Mouse (Mus musculus) ES-Bruce4 (cell line): ENCODE measurements around the gene 0610030E20Rik. TPM values are rescaled to one million over a fixed set of nuclear protein-coding genes. Genes with fewer than 3 reads are reported as not detected.

ENCODE experiments used
- H3K27ac ChIP-seq: 2 replicates; pipeline ENCODE4 v1.5.1; 2012; ENCODE audit warnings: low read length, inconsistent platforms; ENCODE audit not compliant: insufficient read depth
- H3K27me3 ChIP-seq: 2 replicates; pipeline ENCODE4 v1.6.1; 2012; ENCODE audit warnings: mild to moderate bottlenecking, low read length, inconsistent platforms; ENCODE audit not compliant: control insufficient read depth, poor library complexity, insufficient read depth, severe bottlenecking
- H3K36me3 ChIP-seq: 2 replicates; pipeline ENCODE4 v1.6.1; 2012; ENCODE audit warnings: inconsistent platforms, mild to moderate bottlenecking, low read length, moderate library complexity; ENCODE audit not compliant: control insufficient read depth, poor library complexity, insufficient read depth, severe bottlenecking
- H3K4me1 ChIP-seq: one replicate; pipeline ENCODE4 v1.8.1; 2011; ENCODE audit warnings: low read length; ENCODE audit not compliant: control insufficient read depth, insufficient read depth
- H3K4me3 ChIP-seq: 2 replicates; pipeline ENCODE4 v1.5.1; 2011; ENCODE audit warnings: low read depth, mild to moderate bottlenecking, low read length
- H3K9ac ChIP-seq: 2 replicates; pipeline ENCODE4 v1.6.1; 2012; ENCODE audit warnings: low read depth, mild to moderate bottlenecking, inconsistent platforms; ENCODE audit not compliant: poor library complexity, severe bottlenecking
- H3K9me3 ChIP-seq: replicated peaks from 2 replicates; pipeline ENCODE4 v1.6.1; 2012; ENCODE audit warnings: mild to moderate bottlenecking, low read length, inconsistent platforms; ENCODE audit not compliant: control insufficient read depth, poor library complexity, insufficient read depth, severe bottlenecking
- CTCF ChIP-seq: IDR thresholded peaks from one replicate; pipeline ENCODE4 v1.8.1; 2011; ENCODE audit warnings: low read depth, low read length
- EP300 ChIP-seq: IDR thresholded peaks from 2 replicates; pipeline ENCODE4 v1.6.1; 2011; ENCODE audit warnings: low read depth, low read length; ENCODE audit not compliant: insufficient read depth
- POLR2A ChIP-seq: IDR thresholded peaks from one replicate; pipeline ENCODE4 v1.8.1; 2011; ENCODE audit warnings: low read length; ENCODE audit not compliant: insufficient read depth
- polyA plus RNA-seq: library from polyadenylated mRNA; stranded (reverse); fragments of >200 nt; gene quantifications from 2 replicates; pipeline ENCODE4 v1.2.4, GENCODE M21; 2011; ENCODE audit warnings: low read depth; ENCODE audit not compliant: missing spikeins, insufficient read depth, insufficient read length

The 0610030E20Rik gene
- polyA plus RNA-seq, 1 experiment = 18.4 TPM

GRCm38 (mm10) chr6:72371147-72371546 lies 24.0 kb downstream of the 0610030E20Rik start:
- Histone ChIP-seq H3K4me1 (no peaks in the 10 kb centered on the region), H3K9ac (no peak overlapping the region), H3K9me3 (no peaks in the 10 kb centered on the region), H3K27ac (no peak overlapping the region), H3K36me3 (no peaks in the 10 kb centered on the region), H3K4me3 (no peak overlapping the region), H3K27me3 (no peaks in the 10 kb centered on the region)
- no peak for TF ChIP-seq POLR2A
- no peak for TF ChIP-seq EP300

- TF ChIP-seq EP300 (no peak), POLR2A (no peak), CTCF (no peak)
- no peaks in the 10 kb centered on the region for H3K27me3 ChIP-seq
- H3K4me1 ChIP-seq = no peaks in the 10 kb centered on the region
- no peak overlapping the region for H3K4me3 ChIP-seq
- no peak overlapping the region for H3K27ac ChIP-seq
- no peaks in the 10 kb centered on the region for H3K36me3 ChIP-seq
- no peak overlapping the region for H3K9ac ChIP-seq
- H3K9me3 ChIP-seq = no peaks in the 10 kb centered on the region
These were observed 24.5 kb downstream of the 0610030E20Rik start for GRCm38 (mm10) chr6:72371571-72371970.

- no peak overlapping the region for H3K27ac ChIP-seq
- H3K9ac ChIP-seq = no peak overlapping the region
- H3K36me3 ChIP-seq = no peaks in the 10 kb centered on the region
- no peaks in the 10 kb centered on the region for H3K4me1 ChIP-seq
- no peak for TF ChIP-seq POLR2A
- TF ChIP-seq EP300 = no peak
- TF ChIP-seq CTCF = no peak
- H3K27me3 ChIP-seq = no peaks in the 10 kb centered on the region
- H3K4me3 ChIP-seq = no peak overlapping the region
- no peaks in the 10 kb centered on the region for H3K9me3 ChIP-seq
These were observed 26.1 kb downstream of the 0610030E20Rik start for GRCm38 (mm10) chr6:72373184-72373583.

DNA sequence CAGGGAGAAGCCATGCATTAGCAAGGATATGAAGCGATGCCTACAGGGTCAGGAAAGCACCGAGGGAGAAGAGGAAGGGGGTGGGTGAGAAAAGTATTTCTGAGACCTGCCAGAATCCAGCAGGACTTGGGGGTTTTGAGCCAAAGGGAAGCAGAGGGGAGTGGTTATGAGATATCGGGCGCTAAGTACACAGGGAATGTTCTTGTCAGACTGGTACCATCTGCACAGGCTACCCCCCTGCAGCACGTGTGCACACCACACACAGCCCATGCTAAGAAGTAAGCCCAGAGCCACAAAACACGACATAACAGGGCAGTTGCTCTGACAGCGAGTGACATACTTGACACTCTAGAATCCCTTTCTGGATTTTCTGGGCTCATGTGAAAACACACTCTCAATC lies 27.1 kb downstream of the 0610030E20Rik start:
- TF ChIP-seq POLR2A (no peak), EP300 (no peak), CTCF (no peak)
- Histone ChIP-seq H3K4me1 (no peaks in the 10 kb centered on the region), H3K9me3 (no peaks in the 10 kb centered on the region)

GRCm38 (mm10) chr6:72374820-72375563 lies 27.9 kb downstream of the 0610030E20Rik start:
- H3K27ac ChIP-seq = no peak overlapping the region
- no peaks in the 10 kb centered on the region for H3K4me1 ChIP-seq
- TF ChIP-seq CTCF (no peak), POLR2A (no peak), EP300 (no peak)
- H3K9ac ChIP-seq = no peak overlapping the region
- H3K4me3 ChIP-seq = no peak overlapping the region
- H3K36me3 ChIP-seq = no peaks in the 10 kb centered on the region
- H3K9me3 ChIP-seq = no peaks in the 10 kb centered on the region
- no peaks in the 10 kb centered on the region for H3K27me3 ChIP-seq

More for the DNA sequence above, 27.1 kb downstream of the 0610030E20Rik start:
- Histone ChIP-seq H3K4me3 (no peak overlapping the region), H3K9ac (no peak overlapping the region), H3K36me3 (no peaks in the 10 kb centered on the region), H3K27ac (no peak overlapping the region), H3K27me3 (no peaks in the 10 kb centered on the region)

- Histone ChIP-seq H3K9me3 (no peaks in the 10 kb centered on the region), H3K9ac (no peak overlapping the region), H3K4me1 (no peaks in the 10 kb centered on the region), H3K36me3 (no peaks in the 10 kb centered on the region), H3K27ac (no peak overlapping the region), H3K27me3 (no peaks in the 10 kb centered on the region), H3K4me3 (no peak overlapping the region)
- TF ChIP-seq POLR2A = no peak
- no peak for TF ChIP-seq EP300
- no peak for TF ChIP-seq CTCF
These were observed 31.6 kb downstream of the 0610030E20Rik start for GRCm38 (mm10) chr6:72378510-72379234.
